Mouse (Mus musculus) retina, adult 2 months (tissue): ENCODE results near the gene Trub2.

Source experiments
- DNase-seq: peaks from one replicate; pipeline ENCODE4 v3.0.0-alpha.2; 2012; ENCODE audit warnings: low read depth, low spot score

Gene Trub2

DNA sequence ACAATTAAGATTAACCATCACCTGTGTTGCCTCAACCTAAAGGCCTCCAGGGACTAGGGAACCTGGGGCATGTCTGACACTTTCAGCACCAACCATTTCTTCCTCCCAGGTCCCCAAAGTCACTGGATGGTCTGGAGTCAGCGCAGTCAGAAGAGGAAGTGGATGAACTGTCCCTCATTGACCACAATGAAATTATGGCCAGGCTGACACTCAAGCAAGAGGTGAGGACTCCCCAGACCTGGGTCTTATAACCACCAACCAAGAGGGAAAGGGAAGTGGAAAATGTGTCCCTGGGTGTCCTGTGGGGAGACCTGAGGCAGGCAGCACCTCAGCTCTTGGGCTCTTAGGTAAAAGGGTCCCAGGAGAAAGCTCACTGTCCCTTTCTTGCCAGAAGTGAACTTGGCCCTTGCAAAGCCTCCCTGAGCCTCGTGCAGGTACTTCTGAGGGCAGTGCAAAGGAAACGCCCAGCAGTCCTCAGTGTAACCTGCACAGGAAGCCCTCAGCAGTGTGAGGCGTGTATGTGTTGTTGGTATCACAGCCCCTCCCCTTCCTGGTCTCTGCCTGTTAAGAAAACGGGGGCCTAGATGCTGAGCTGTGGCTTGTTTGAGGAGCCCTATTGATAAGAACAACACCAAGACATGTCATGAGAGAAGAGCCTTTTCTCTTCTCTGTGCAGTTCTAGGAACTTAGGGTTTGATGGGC lies 63.5 kb downstream of the Trub2 start:
- no peak for DNase-seq

DNA sequence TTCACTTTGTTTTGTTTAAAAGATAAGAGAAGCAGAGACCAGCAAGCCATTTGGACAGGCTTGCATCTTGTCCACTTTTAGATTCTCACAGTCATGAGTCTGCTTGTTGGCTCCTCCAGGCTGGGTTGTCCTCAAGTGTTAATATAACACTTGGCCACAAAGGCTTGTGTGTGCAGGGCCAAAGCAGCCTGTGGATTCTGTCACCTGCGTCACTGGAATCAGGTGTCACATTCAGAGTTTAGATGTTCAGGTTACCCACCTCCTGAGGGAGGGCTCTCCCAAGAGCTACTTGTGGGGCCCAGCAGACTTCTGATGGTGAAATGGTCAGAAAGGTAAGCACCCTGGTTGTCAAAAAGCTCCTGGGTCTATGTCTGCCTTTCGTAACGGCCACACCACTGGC lies 65.2 kb downstream of the Trub2 start:
- no peak for DNase-seq

DNA sequence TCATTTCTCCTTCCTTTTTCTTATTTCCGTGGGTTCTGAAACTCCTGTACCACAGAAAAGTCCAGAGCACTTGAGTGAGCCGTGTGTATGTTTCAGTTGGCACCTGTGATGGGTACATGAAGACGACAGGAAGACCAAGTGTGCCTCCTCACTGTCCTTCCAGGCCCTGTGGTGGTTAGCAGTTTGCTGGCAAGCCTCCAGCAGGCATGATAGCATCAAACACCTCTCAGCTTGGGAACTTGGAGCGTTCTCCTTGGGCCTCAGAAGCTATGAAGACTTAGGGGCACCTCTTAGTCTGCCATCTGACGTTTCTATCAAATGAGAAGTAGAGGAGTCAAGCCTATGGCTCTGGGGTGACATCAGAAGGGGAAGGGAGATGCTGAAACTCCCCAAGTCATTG lies 69.7 kb downstream of the Trub2 start:
- no peak for DNase-seq

DNA sequence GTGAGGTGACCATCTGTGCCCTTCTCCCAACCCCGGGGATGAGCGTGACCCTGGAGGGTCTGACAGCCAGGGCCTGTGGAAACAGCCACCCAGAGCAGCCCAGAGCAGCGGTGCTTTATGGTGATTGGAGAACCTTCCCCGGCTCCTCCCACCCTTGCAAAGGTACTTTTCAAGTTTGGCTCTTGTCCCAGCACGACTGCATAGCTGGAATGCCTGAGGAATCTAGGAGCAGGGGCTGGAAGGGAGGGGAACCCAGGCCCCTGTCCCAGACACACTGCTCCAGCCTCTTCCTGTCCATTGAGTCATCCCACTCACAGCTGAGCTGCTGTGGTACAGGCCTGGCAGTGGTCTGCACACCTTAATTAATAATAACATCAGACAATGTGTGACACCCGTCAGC lies 71.6 kb downstream of the Trub2 start:
- DNase-seq: no peak

DNA sequence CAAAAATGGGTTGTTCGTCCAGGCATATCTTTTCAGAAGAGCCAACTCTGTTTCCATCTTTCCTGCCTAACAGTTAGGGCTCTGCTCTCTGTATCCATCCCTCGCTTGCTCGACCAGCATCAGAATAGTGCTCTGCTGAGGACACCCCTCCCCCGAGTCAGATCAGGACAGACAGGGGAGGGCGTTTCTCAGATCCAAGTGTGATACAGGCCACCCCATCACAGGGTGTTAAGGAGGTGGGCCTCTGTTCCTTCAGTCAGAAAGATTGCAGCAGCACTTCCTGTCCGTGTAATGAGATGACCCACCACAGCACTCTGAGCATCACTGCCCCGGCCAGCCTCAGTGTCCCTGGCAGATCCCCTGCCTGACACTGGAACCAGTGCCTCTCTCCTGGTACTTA lies 72.2 kb downstream of the Trub2 start:
- DNase-seq: no peak

DNA sequence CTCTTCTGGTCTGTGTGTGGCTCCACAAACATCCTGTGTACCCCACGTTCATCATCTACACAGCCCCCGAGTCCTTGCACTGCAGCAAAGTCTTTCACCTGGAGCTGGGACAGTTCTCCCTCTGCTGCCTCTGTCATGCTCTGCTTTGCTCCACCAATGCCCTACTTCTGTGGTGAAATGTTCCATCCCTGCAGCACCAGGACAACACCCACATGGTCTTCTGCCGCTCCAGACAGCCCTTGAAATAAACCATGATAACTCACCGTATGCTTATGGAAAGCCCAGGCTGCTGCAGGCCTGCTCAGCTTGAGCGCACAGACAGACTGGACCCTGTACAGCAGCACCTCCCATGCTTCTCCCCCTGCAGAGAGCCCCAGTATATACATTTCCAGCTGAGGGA lies 74.2 kb downstream of the Trub2 start:
- no peak for DNase-seq

DNA sequence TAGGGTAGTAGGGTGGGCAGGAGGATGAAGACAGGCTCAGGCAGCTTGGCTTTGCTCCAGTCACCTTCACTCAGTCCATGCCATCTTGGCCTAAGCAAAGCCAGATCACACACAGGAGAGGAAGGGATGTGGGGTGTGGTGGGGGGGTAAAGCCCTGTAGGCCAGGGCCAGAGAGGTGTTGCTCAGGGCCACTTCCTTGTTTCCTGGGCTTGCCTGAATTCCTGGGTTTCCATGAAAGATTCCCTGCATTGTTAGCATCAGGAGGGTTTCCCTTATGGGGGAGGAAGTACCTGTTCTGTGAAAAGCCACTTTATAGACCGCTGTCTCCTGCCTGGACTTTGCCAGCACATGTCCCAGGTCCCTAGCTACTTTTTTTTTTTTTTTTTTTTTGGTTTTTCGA lies 74.8 kb downstream of the Trub2 start:
- no peak for DNase-seq

DNA sequence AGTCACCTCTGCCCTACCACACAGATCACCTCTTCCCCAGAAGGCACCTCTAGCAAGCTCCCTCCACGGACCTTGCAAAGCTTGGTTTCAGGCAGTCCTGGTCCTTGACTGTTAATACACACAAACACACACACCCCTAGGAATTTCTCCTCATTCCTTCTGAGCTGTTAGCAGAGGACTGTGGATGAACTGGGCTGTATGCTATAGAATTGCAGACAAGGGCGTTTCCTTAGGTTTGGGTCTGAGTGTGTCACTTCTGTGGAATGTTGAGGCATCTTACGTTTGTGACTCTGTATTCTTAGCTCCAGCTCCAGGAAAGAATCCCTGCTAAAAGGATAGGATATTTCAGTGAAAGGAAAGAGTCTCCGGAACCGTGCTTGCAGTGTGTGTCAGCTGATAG lies 76.4 kb downstream of the Trub2 start:
- no peak for DNase-seq
